Comparison of ENCODE assay signal across 9 mouse cellular contexts in the genomic region with DNA sequence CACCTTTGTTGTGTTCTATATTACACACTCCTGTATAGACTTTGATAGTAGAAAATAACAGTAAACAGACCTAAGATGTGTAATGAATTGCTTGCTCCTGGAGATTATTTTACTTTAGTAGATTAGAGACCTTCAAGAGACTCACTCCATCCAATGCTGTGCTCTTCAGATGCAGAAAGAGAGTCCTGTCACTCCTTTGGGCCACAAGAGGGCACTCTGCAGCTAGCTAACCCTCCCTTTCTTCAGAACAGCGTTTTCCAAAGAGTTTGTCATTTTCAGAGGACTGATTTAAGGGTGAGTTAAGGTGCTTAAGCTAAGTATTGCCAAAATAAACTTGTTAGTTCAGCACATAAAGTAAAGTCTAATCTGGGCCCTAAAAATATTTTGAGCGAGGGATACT. TPM values are rescaled to one million over a fixed set of nuclear protein-coding genes. Genes with fewer than 3 reads are reported as not detected.
DNase-seq lines count a peak whose midpoint lies in the region; TF ChIP-seq lines count a peak whose summit lies in the region.
"Had no signal": no experiment of that assay in that cellular context is flagged by ENCODE, and none has a peak within 500 bp of the region (broad histone marks: within the 10 kb centered on the region; RNA-seq: fewer than 3 reads in every experiment).

No protein-coding gene starts in this region.

- no peak overlapping the region for H3K27ac ChIP-seq in cortical plate, adult 2 months (ENCODE audit: insufficient read depth, low read length)
- H3K27ac ChIP-seq: embryonic facial prominence, embryonic 13.5 days had no signal

- H3K4me3 ChIP-seq in cortical plate, adult 2 months (ENCODE audit: insufficient read depth, low read length): no peak overlapping the region
- H3K4me3 ChIP-seq: embryonic facial prominence, embryonic 13.5 days had no signal

- TF ChIP-seq CTCF in cortical plate, adult 2 months (IDR thresholded peaks at IDR 0.05; ENCODE audit: extremely low read depth, insufficient read depth, low read length): peak; percentile 60

- TF ChIP-seq POLR2A in cortical plate, adult 2 months (IDR thresholded peaks at IDR 0.05; ENCODE audit: extremely low read depth, insufficient read depth, low read length): no peak

- DNase-seq in heart, adult 8-10 months (ENCODE audit: low spot score): peak; percentile 34
- no peak for DNase-seq in heart, postnatal 25 days (ENCODE audit: low spot score)
- DNase-seq in 416B (ENCODE audit: low read depth) (peak; percentile 70), NIH3T3 (ENCODE audit: low read depth) (peak; percentile 70)
- peak; percentile 73 for DNase-seq in kidney, postnatal 10 days
- peak; percentile 37 for DNase-seq in mesoderm, embryonic 11.5 days (ENCODE audit: low read depth, low spot score)
- peak; percentile 58 for DNase-seq in thymus, postnatal 14 days

- H3K4me1 ChIP-seq in cortical plate, adult 2 months (ENCODE audit: control insufficient read depth, insufficient read depth, low read length): no peaks in the 10 kb centered on the region
- H3K4me1 ChIP-seq: embryonic facial prominence, embryonic 13.5 days had no signal

- intact Hi-C loops in heart, postnatal 25 days (cut with DNase I): loop anchor here (5.0 to 10.0 kb wide), 2 partner anchors 183 to 306 kb away; no protein-coding TSS in a partner anchor

RNA-seq across cellular contexts. Expression of a gene that starts 25.0 kb away (rescaled TPM):
- 100 to 1,000 TPM; 122 to 130 (median 125) TPM for total RNA-seq in heart, adult 8-10 months (2022)
- 100 to 1,000 TPM; 129 to 131 TPM for total RNA-seq in heart, postnatal 25 days (2021)
- polyA plus RNA-seq in cortical plate, adult 2 months (2012; rRNA removed): 79.5 and 81.9 TPM in 2 replicates
